Mouse (Mus musculus): ENCODE measurements around the gene Zkscan16. TPM values are rescaled to one million over a fixed set of nuclear protein-coding genes. Genes with fewer than 3 reads are reported as not detected.

Gene Zkscan16
- polyA plus RNA-seq, 1 experiment from 2014 or later: 1.1 TPM

GRCm38 (mm10) chr4:58944695-58945094 is 1.3 kb downstream of the Zkscan16 start:
- ATAC-seq (ENCODE audit: low FRiP score, low read depth): no peak
- Histone ChIP-seq H3K27me3 (no peaks in the 10 kb centered on the region), H3K9ac (0 out of 2 replicates have a peak overlapping the region, but pooled peaks have one; percentile 14), H3K36me3 (no peaks in the 10 kb centered on the region), H3K27ac (no peak overlapping the region), H3K4me2 (replicated peaks) (peak overlapping the region; percentile 91), H3K4me3 (peak overlapping the region; percentile 77), H3K4me1 (peaks cover 15% of the 10 kb centered on the region; the same call in 1 of the 2 replicates), H3K9me3 (no peaks in the 10 kb centered on the region)
- whole genome bisulfite sequencing: 64% methylated on average over 5 of the region's 5 CpGs

DNA sequence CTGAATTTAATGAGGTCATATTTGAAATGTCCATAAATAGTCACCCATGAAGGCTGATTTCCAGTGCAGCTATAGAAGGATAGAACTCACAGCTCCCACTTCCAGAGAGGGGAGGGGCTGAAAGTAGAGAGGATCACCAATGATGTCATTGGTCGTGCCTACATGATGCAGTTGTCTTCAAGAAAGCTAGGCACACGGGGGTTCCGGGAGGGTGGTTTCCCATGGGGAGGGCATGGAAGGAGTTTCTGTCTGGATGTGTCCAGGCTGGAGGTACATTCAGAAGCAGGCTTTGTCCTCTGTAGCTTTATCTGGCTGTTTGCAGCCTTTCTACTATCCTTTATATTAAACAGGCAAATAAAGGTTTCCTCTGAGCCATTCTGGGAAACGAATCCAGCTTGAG is 5.0 kb downstream of the Zkscan16 start:
- H3K27ac ChIP-seq: no peak overlapping the region
- peaks cover 9% of the 10 kb centered on the region; the same call in 1 of the 2 replicates for H3K4me1 ChIP-seq
- 80% methylated on average over 4 of the region's 4 CpGs for WGBS
- no peak overlapping the region for H3K4me3 ChIP-seq
- H3K9me3 ChIP-seq: no peaks in the 10 kb centered on the region
- no peak overlapping the region for H3K9ac ChIP-seq
- H3K4me2 ChIP-seq (replicated peaks): no peak overlapping the region
- no peaks in the 10 kb centered on the region for H3K27me3 ChIP-seq
- ATAC-seq (ENCODE audit: low FRiP score, low read depth): no peak
- 0 out of 2 replicates have a peak, but pooled peaks cover 4% of the 10 kb centered on the region for H3K36me3 ChIP-seq

DNA sequence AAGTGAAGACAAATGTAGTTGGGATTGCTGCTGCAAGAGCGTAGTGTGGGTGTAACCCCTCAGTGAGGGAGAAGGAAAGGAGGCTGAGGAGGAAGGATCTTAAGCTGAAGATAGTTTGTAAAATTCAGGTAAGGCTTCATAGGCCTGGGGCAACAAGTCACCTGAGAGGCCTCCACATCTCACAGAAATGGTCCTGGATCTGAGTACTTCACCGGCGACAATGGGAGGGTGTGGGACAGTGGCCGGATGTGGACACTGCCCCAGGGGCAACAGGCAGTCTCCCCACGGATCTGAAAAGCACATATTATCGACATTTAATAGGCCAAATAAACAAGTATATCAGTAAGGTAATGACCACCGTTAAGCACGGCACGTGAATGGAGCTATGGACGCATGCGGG is 9.2 kb downstream of the Zkscan16 start:
- no peak overlapping the region for H3K4me3 ChIP-seq

DNA sequence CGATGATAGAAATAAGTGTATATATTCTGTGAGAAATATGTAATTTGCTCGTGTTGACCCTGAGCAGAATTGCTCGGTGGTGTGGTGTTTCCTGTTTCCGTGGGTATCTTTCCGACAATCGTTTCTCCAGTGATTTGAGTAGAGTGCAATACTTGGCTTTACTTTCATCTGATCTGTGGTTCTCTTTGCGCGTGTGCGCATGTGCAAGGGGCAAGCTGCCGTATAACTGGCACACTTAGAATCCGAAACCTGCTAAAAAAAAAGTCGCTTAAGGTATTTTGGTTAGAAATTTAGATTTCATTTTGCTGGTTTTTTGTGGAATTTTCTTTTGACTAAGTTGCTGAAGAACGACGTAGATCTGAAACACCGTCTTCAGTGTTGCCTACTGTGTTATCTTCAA is 18.3 kb downstream of the Zkscan16 start:
- H3K9ac ChIP-seq: no peak overlapping the region
- peaks cover 13% of the 10 kb centered on the region for H3K36me3 ChIP-seq
- H3K9me3 ChIP-seq: no peaks in the 10 kb centered on the region
- no peak overlapping the region for H3K4me3 ChIP-seq
- no peaks in the 10 kb centered on the region for H3K27me3 ChIP-seq
- H3K27ac ChIP-seq: no peak overlapping the region
- H3K4me1 ChIP-seq: no peaks in the 10 kb centered on the region
- H3K4me2 ChIP-seq (replicated peaks): no peak overlapping the region
- no peak for ATAC-seq (ENCODE audit: low FRiP score, low read depth)
- 93% methylated on average over 15 of the region's 15 CpGs for WGBS

More for the DNA sequence above, 9.2 kb downstream of the Zkscan16 start:
- no peak for ATAC-seq (ENCODE audit: low FRiP score, low read depth)
- H3K4me1 ChIP-seq: no peaks in the 10 kb centered on the region
- 83% methylated on average over 11 of the region's 11 CpGs for WGBS
- H3K36me3 ChIP-seq: peaks cover 19% of the 10 kb centered on the region
- no peak overlapping the region for H3K9ac ChIP-seq
- no peak overlapping the region for H3K4me2 ChIP-seq (replicated peaks)
- no peaks in the 10 kb centered on the region for H3K9me3 ChIP-seq
- H3K27me3 ChIP-seq: no peaks in the 10 kb centered on the region
- H3K27ac ChIP-seq: no peak overlapping the region

GRCm38 (mm10) chr4:58963271-58963670 is 19.8 kb downstream of the Zkscan16 start:
- H3K36me3 ChIP-seq: no peaks in the 10 kb centered on the region
- no peak overlapping the region for H3K27ac ChIP-seq
- H3K9ac ChIP-seq: no peak overlapping the region
- no peaks in the 10 kb centered on the region for H3K4me1 ChIP-seq
- no peak overlapping the region for H3K4me3 ChIP-seq
- no peaks in the 10 kb centered on the region for H3K9me3 ChIP-seq
- 91% methylated on average over 4 of the region's 4 CpGs for WGBS
- H3K27me3 ChIP-seq: no peaks in the 10 kb centered on the region
- no peak overlapping the region for H3K4me2 ChIP-seq (replicated peaks)
- ATAC-seq (ENCODE audit: low FRiP score, low read depth): no peak

DNA sequence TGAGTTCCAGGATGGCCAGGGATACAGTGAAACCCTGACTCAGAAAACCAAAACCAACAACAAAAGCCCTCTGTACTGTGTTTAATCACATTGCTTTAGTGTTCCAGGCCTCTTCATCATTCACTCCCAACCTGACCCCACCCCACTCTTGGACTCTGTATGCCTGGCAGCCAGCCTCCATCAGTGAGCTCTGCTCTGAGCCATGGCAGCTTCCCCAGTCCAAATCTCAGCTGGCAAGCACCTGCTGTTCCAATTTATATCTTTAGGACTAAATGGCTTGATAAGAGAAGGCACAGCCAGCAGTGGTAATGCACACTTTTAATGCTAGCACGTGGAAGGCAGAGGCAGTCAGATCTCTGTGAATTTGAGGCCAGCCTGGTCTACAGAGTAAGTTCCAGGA is 21.7 kb downstream of the Zkscan16 start:
- no peak overlapping the region for H3K4me3 ChIP-seq
- H3K27me3 ChIP-seq: no peaks in the 10 kb centered on the region
- no peaks in the 10 kb centered on the region for H3K4me1 ChIP-seq
- ATAC-seq (ENCODE audit: low FRiP score, low read depth): no peak
- H3K9ac ChIP-seq: no peak overlapping the region
- H3K9me3 ChIP-seq: no peaks in the 10 kb centered on the region
- 0 out of 2 replicates have a peak, but pooled peaks cover under 1% of the 10 kb centered on the region for H3K36me3 ChIP-seq
- no peak overlapping the region for H3K27ac ChIP-seq
- 92% methylated on average over 1 of the region's 1 CpGs for WGBS
- no peak overlapping the region for H3K4me2 ChIP-seq (replicated peaks)

DNA sequence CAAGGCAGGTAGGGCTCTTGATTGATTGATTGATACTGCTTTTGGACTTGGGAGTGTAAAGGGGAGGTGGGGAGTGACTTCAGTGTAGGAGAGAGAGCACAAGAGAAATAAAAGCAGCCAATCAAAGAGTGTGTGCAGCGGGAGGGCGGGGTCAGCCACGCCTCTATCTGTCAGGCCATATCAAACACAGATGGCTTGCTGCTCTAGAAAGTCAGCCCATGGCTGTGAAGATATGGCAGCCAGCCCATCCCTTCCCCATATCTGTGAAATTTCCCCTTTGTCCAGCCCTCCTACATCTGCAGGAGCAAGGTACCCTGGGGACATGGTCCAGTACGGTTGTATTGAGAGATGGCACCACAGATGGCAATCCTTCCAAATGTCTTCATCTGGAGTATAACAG is 27.2 kb downstream of the Zkscan16 start:
- no peaks in the 10 kb centered on the region; the same call in 1 of the 2 replicates for H3K9me3 ChIP-seq
- no peak overlapping the region for H3K9ac ChIP-seq
- H3K4me1 ChIP-seq: no peaks in the 10 kb centered on the region
- H3K27ac ChIP-seq: no peak overlapping the region
- no peak overlapping the region for H3K4me3 ChIP-seq
- H3K4me2 ChIP-seq (replicated peaks): no peak overlapping the region
- peaks cover 40% of the 10 kb centered on the region for H3K36me3 ChIP-seq
- WGBS: 83% methylated on average over 4 of the region's 4 CpGs
- no peak for ATAC-seq (ENCODE audit: low FRiP score, low read depth)
- H3K27me3 ChIP-seq: no peaks in the 10 kb centered on the region

DNA sequence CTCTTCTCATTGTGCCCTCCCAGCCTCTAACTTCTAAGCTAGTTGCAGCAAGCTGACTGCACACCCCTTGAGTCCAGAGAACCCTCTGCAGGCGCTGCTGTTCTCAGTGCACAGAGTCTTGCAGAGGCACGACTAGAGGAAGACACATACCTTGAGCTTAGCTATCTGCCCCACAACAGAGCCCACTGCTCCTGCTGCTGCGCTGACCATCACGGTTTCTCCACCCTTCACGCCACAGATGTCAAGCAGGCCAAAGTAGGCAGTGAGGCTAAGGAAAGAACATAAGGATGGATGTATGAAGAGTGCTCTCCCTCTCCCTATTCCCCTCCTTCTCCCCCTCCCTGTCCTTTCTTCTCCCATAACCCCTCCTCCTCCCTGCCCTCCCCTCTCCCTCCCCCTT is 32.3 kb downstream of the Zkscan16 start:
- Histone ChIP-seq H3K27ac (no peak overlapping the region), H3K36me3 (peaks cover 46% of the 10 kb centered on the region), H3K9me3 (no peaks in the 10 kb centered on the region; the same call in 1 of the 2 replicates), H3K4me2 (replicated peaks) (no peak overlapping the region), H3K27me3 (no peaks in the 10 kb centered on the region), H3K4me3 (no peak overlapping the region), H3K9ac (no peak overlapping the region), H3K4me1 (no peaks in the 10 kb centered on the region)
- ATAC-seq (ENCODE audit: low FRiP score, low read depth): no peak
- 78% methylated on average over 5 of the region's 5 CpGs for WGBS

- H3K9me3 ChIP-seq: no peaks in the 10 kb centered on the region
- no peak overlapping the region for H3K9ac ChIP-seq
- peaks cover 11% of the 10 kb centered on the region for H3K36me3 ChIP-seq
- no peaks in the 10 kb centered on the region for H3K27me3 ChIP-seq
- no peak overlapping the region for H3K4me3 ChIP-seq
- H3K4me1 ChIP-seq: peaks cover 4% of the 10 kb centered on the region; the same call in 1 of the 2 replicates
- no peak overlapping the region for H3K4me2 ChIP-seq (replicated peaks)
- no peak overlapping the region for H3K27ac ChIP-seq
- WGBS: 86% methylated on average over 6 of the region's 6 CpGs
- no peak for ATAC-seq (ENCODE audit: low FRiP score, low read depth)
Measured at GRCm38 (mm10) chr4:58981421-58981820, 38.0 kb downstream of the Zkscan16 start.

- H3K4me2 ChIP-seq (replicated peaks): no peak overlapping the region
- H3K9me3 ChIP-seq: no peaks in the 10 kb centered on the region
- WGBS: 85% methylated on average over 8 of the region's 8 CpGs
- no peak overlapping the region for H3K27ac ChIP-seq
- H3K4me1 ChIP-seq: peaks cover 10% of the 10 kb centered on the region
- H3K36me3 ChIP-seq: peaks cover 3% of the 10 kb centered on the region
- no peak for ATAC-seq (ENCODE audit: low FRiP score, low read depth)
- H3K27me3 ChIP-seq: no peaks in the 10 kb centered on the region
- H3K4me3 ChIP-seq: no peak overlapping the region
- H3K9ac ChIP-seq: no peak overlapping the region
Measured at GRCm38 (mm10) chr4:58982806-58983205, 39.4 kb downstream of the Zkscan16 start.

DNA sequence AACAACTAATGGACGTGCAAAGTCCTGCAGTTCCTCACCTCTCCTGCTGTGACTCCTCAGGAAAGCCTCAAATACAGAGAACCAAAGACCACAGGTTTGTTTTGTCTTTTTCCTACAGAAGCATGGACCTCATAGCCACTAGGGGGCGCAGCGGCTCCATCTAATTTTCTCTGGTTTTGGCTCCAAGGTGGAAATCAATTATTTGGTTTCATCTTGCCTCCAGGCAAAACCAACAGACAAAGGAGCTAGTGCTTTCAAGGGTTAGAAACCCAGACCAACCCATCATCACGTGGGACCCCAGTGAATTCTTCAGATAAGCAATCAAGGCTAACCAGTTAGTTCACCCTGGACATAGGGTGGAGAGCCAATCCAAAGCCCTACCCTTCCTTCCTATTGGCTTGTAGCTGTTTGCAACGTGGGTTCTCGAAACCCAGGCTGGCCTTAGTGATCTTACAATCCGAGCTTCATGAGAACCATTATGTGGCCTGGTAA is 41.8 kb downstream of the Zkscan16 start:
- Histone ChIP-seq H3K27me3 (no peaks in the 10 kb centered on the region), H3K4me2 (replicated peaks) (no peak overlapping the region), H3K27ac (no peak overlapping the region), H3K4me3 (no peak overlapping the region), H3K36me3 (no peaks in the 10 kb centered on the region), H3K9ac (no peak overlapping the region), H3K4me1 (peaks cover 10% of the 10 kb centered on the region), H3K9me3 (no peaks in the 10 kb centered on the region)
- 23% methylated on average over 7 of the region's 7 CpGs for WGBS
- no peak for ATAC-seq (ENCODE audit: low FRiP score, low read depth)

GRCm38 (mm10) chr4:58986540-58987190 is 43.2 kb downstream of the Zkscan16 start, which contains the start of gene Ptgr1:
Gene Ptgr1 (minus strand): TSS chr4:58987119.
- Histone ChIP-seq H3K27me3 (no peaks in the 10 kb centered on the region), H3K9me3 (no peaks in the 10 kb centered on the region), H3K36me3 (no peaks in the 10 kb centered on the region), H3K4me2 (replicated peaks) (peak within 1 kb of the TSS; percentile 79), H3K27ac (peak within 1 kb of the TSS; percentile 48; the same call in 1 of the 2 replicates), H3K4me3 (peak within 1 kb of the TSS; percentile 67), H3K4me1 (peaks cover 10% of the 10 kb centered on the region), H3K9ac (peak within 1 kb of the TSS; percentile 74)
- under 1% methylated on average over 28 of the region's 28 CpGs for WGBS
- ATAC-seq (ENCODE audit: low FRiP score, low read depth): peak; percentile 68

Data from limb, embryonic 13.5 days (tissue).